Mouse (Mus musculus) heart, embryonic 14.5 days (tissue): ENCODE results near the gene Cdk9. TPM values are rescaled to one million over a fixed set of nuclear protein-coding genes. Genes with fewer than 3 reads are reported as not detected.

ENCODE experiments used
- ATAC-seq: fragments of 200-750 bp; cut with Nextera tagmentation; 2 replicates; pipeline ENCODE4 v1.8.0; 2017; ENCODE audit warnings: low read depth, moderate TSS enrichment; ENCODE audit not compliant: insufficient number of reproducible peaks, insufficient read depth, low FRiP score
- H3K27ac ChIP-seq, 2 experiments: fragments of 200-500 bp in 1 of 2; fragments of 300-500 bp in 1 of 2; sonication (generic) in 1 of 2; replicated peaks in 1 of 2; 2 replicates each; pipeline ENCODE4 v1.5.1; 2012 to 2014; ENCODE audit warnings: low read depth in 2 of 2, low read length in 2 of 2, control low read depth in 1 of 2, mild to moderate bottlenecking in 1 of 2, mixed read lengths in 1 of 2; ENCODE audit not compliant: control insufficient read depth in 1 of 2, insufficient read depth in 1 of 2
- H3K27me3 ChIP-seq: fragments of 300-500 bp; sonication (generic); 2 replicates; pipeline ENCODE4 v1.6.1; 2014; ENCODE audit warnings: mild to moderate bottlenecking, low read length, control low read depth; ENCODE audit not compliant: control insufficient read depth, insufficient read depth
- H3K36me3 ChIP-seq: fragments of 300-500 bp; sonication (generic); 2 replicates; pipeline ENCODE4 v1.6.1; 2014; ENCODE audit warnings: mild to moderate bottlenecking, control low read depth, low read length, mixed read lengths; ENCODE audit not compliant: control insufficient read depth, insufficient read depth
- H3K4me1 ChIP-seq, 2 experiments: fragments of 200-500 bp in 1 of 2; fragments of 300-500 bp in 1 of 2; sonication (generic) in 1 of 2; 2 replicates each; pipeline ENCODE4 v1.6.1; 2012 to 2014; ENCODE audit warnings: low read length in 2 of 2, control low read depth in 1 of 2, mixed read lengths in 1 of 2; ENCODE audit not compliant: control insufficient read depth in 2 of 2, insufficient read depth in 2 of 2
- H3K4me2 ChIP-seq: fragments of 300-500 bp; sonication (generic); 2 replicates; pipeline ENCODE4 v1.6.1; 2014; ENCODE audit warnings: mild to moderate bottlenecking, low read length
- H3K4me3 ChIP-seq, 2 experiments: fragments of 200-500 bp in 1 of 2; fragments of 300-500 bp in 1 of 2; sonication (generic) in 1 of 2; 2 replicates each; pipeline ENCODE4 v1.5.1; 2012 to 2014; ENCODE audit warnings: low read length in 2 of 2, mild to moderate bottlenecking in 2 of 2, control low read depth in 1 of 2, low read depth in 1 of 2, moderate library complexity in 1 of 2; ENCODE audit not compliant: control insufficient read depth in 1 of 2, insufficient read depth in 1 of 2
- H3K9ac ChIP-seq: fragments of 300-500 bp; sonication (generic); 2 replicates; pipeline ENCODE4 v1.6.1; 2014; ENCODE audit warnings: mild to moderate bottlenecking, low read length
- H3K9me3 ChIP-seq: fragments of 300-500 bp; sonication (generic); 2 replicates; pipeline ENCODE4 v1.6.1; 2016; ENCODE audit warnings: low read length, control low read depth; ENCODE audit not compliant: control insufficient read depth
- WGBS: fragments of 180-500 bp; shearing (Covaris S2); extraction: QIAGEN DNeasy Blood & Tissue Kit; methylation state at CpG from one replicate; pipeline ENCODE4 v1.1.7; 2014; 5-methylcytosine and 5-hydroxymethylcytosine counted together
- polyA plus RNA-seq: library from polyadenylated mRNA; unstranded; fragments of >200 nt; fragmentation: Nextera tagmentation; extraction: Ambion mirVana; gene quantifications from 2 replicates; pipeline ENCODE4 v1.2.1, GENCODE M21; 2014

Cdk9 gene
- polyA plus RNA-seq, 1 experiment from 2014 or later, result 45.3 TPM

DNA sequence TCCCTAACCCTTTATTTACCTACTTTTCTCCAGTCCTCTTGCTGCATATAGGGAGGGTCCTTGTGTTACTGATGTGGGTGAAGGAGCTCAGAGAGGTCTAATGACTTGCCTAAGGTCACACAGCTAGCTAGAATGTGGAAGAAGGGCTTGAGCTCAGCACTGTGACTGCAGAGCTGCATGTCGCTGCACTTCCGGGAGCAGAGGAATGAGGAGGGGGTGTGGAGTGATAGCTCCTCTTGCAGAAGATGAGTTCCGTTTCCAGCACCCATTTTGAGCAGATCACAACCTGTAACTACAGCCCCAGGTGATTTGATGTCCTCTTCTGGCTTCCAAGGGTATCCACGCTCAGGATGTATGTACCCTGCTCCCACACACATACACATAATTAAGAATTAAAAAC is 11.3 kb upstream of the Cdk9 start:
- no peak for ATAC-seq
- Histone ChIP-seq H3K4me1 (peaks cover 4 to 13% of the 10 kb centered on the region in 2 experiments), H3K9ac (no peak overlapping the region), H3K4me3 (no peak overlapping the region), H3K27ac (no peak overlapping the region), H3K36me3 (no peaks in the 10 kb centered on the region), H3K9me3 (no peaks in the 10 kb centered on the region), H3K27me3 (no peaks in the 10 kb centered on the region), H3K4me2 (no peak overlapping the region)
- WGBS, result 78% methylated on average over 4 of the region's 4 CpGs

DNA sequence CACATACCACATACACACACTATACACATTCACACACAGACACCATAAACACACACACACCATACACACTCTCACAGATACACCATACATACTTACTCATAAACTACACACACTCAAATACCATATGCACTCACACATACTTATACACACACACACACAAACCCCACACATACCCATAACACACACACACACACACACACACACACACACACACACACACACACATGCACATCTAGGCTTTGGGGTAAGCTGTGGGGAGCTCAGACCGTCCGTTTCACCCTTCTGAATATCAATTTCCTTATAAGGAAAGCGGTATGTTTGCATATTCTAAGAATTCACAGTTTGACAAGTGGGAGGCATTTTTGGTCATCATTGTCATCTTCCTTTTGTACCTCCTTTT is 9.7 kb upstream of the Cdk9 start:
- no peak overlapping the region for H3K4me3 ChIP-seq
- ATAC-seq, result no peak
- H3K27ac ChIP-seq, result no peak overlapping the region
- 74% methylated on average over 3 of the region's 3 CpGs for WGBS
- H3K4me1 ChIP-seq, result peaks cover 4 to 13% of the 10 kb centered on the region in 2 experiments
- H3K36me3 ChIP-seq, result no peaks in the 10 kb centered on the region
- peak overlapping the region; percentile 49; the same call in 1 of the 2 replicates for H3K4me2 ChIP-seq
- no peak overlapping the region for H3K9ac ChIP-seq
- H3K27me3 ChIP-seq, result no peaks in the 10 kb centered on the region
- H3K9me3 ChIP-seq, result no peaks in the 10 kb centered on the region

DNA sequence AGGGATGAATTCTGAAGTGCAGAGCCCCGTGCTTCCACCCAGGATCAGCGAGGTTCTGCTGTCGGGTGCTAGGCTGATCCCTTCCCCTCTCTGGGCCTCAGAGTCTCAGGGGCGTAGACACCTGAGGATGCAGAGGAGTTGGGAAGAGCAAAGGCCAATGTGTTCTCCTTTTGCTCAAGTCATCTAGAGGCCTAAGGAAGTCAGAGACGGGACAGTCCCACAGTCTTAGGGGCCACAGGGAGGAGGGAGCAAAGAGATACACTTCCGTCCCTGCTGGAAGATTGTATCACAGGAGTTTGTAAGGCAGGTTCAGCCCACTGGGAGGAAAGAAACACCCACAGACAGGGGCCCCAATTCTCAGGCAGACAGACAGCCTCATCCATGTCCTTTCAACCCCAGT is 9.2 kb upstream of the Cdk9 start:
- no peak for ATAC-seq
- H3K9ac ChIP-seq, result peak overlapping the region; percentile 22; the same call in 1 of the 2 replicates

DNA sequence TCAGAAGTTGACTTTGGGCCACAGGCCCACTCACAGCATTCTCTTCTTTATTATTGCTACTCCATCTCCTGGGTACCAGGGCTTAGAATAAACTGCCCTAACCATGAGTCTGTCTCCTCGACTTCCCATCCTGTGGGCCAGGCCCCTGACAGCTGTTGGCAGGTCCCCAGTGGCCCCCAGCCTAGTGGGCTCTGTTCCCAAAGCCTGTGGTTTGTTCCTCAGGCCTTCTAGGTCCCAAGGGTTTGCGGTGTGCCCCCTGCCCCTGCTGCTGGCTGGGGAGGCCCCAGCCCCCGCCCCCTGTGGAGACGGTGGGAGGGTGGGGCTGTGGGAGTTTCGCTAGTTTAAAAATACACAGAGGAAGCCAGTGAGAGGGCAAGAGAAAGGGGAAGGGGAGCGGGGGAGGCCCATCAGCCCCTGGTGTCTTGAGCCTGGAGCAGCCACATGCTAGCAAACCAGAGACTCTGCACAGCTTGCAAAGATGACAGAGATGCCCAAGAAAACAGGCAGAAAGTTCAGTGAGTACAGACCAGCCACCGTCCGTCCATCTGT is 7.9 kb upstream of the Cdk9 start, which contains the start of gene Sh2d3c:
Gene Sh2d3c (plus strand): TSS at position 375 of the 549 bp plus-strand sequence.
- Histone ChIP-seq H3K27me3 (no peaks in the 10 kb centered on the region), H3K9me3 (no peaks in the 10 kb centered on the region), H3K9ac (peak within 1 kb of the TSS; percentile 22), H3K4me3 (peak within 1 kb of the TSS; percentile 12 to 33), H3K27ac (peak within 1 kb of the TSS; percentile 21 to 39; a peak in 1 of 4 replicates), H3K4me2 (peak within 1 kb of the TSS; percentile 49), H3K4me1 (peaks cover 4 to 13% of the 10 kb centered on the region in 2 experiments; a peak in 3 of 4 replicates), H3K36me3 (no peaks in the 10 kb centered on the region)
- 24% methylated on average over 8 of the region's 8 CpGs for WGBS
- ATAC-seq, result no peak

More for the DNA sequence above, 9.2 kb upstream of the Cdk9 start:
- peak overlapping the region; percentile 49 for H3K4me2 ChIP-seq
- H3K27ac ChIP-seq, result 0 out of 4 replicates have a peak overlapping the region, but pooled peaks of 1 of the 2 experiments have one; percentile 21
- peak overlapping the region in 1 of 2 experiments; percentile 12; a peak in 1 of 4 replicates for H3K4me3 ChIP-seq
- WGBS, result 58% methylated on average over 6 of the region's 6 CpGs
- no peaks in the 10 kb centered on the region for H3K9me3 ChIP-seq
- H3K4me1 ChIP-seq, result peaks cover 4 to 13% of the 10 kb centered on the region in 2 experiments
- no peaks in the 10 kb centered on the region for H3K36me3 ChIP-seq
- no peaks in the 10 kb centered on the region for H3K27me3 ChIP-seq

DNA sequence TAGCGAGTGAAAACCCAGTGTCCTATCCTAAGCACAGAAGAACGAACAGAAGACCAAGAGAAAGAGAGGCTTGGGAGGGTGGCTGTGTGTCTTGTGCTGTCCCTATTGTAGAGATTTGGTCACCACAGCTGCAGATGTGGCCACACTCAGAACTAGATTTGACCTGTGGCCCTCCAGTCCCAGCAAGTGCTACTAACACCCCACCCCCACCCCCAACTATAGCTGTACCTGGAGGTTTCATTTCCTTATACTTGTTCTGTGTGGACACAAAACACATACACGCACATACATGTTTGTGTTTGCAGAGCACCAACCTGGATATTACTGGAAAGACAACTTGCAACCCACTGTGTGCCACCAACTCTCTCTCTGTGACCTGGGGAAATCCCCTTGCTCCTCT is 7.2 kb upstream of the Cdk9 start:
- Histone ChIP-seq H3K9ac (no peak overlapping the region), H3K4me3 (no peak overlapping the region), H3K4me1 (peaks cover 9 to 15% of the 10 kb centered on the region in 2 experiments), H3K9me3 (no peaks in the 10 kb centered on the region), H3K4me2 (no peak overlapping the region), H3K27me3 (no peaks in the 10 kb centered on the region), H3K27ac (no peak overlapping the region), H3K36me3 (no peaks in the 10 kb centered on the region)
- WGBS, result 96% methylated on average over 3 of the region's 3 CpGs
- ATAC-seq, result no peak

DNA sequence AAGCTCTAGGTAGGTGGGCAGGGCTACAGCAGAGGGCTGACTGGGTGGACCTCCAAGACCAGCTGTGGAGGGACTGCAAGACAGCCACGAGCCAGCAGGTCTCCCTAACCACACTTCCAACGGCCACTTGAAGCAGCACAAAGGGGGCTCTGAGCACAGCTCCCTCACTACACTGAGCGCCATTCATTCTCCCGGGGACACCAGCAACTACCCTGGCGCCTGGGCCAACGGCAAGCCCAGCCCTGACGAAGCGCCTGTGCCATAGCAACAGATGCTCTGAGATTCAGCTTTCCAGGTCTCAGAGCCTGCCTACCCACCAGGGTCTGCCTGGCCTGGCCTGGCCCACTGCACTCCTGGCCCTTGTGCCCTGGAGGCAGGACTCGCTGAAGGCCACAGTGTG is 5.9 kb upstream of the Cdk9 start:
- WGBS, result 62% methylated on average over 9 of the region's 9 CpGs
- H3K27me3 ChIP-seq, result no peaks in the 10 kb centered on the region
- no peak overlapping the region for H3K27ac ChIP-seq
- H3K9me3 ChIP-seq, result no peaks in the 10 kb centered on the region
- no peaks in the 10 kb centered on the region for H3K36me3 ChIP-seq
- peaks cover 22 to 24% of the 10 kb centered on the region in 2 experiments for H3K4me1 ChIP-seq
- no peak overlapping the region for H3K9ac ChIP-seq
- H3K4me2 ChIP-seq, result no peak overlapping the region
- no peak overlapping the region for H3K4me3 ChIP-seq
- no peak for ATAC-seq

DNA sequence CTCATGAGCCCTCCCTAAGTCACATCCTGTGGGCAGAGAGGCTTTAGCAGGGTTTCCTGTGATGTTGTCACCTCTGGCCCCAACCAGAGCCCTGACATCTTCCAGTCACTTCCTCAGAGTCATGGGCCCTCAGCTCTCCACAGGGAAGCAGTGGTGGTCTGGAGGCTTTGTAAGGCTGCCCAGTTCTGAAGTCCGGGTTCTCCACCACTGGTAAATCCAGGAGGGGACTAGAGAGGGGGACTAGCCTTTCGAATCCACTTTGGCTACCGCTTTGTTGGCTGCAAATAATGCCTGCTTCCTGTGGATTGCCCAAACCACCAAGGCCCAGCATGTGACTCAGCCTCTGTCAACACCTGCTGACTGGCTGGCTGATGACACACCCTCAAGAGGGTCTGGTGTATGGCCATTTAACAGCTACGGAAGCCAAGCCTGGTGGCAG is 2.1 kb upstream of the Cdk9 start:
- no peak overlapping the region for H3K4me3 ChIP-seq
- H3K9ac ChIP-seq, result peak overlapping the region; percentile 41; the same call in 1 of the 2 replicates
- H3K27me3 ChIP-seq, result no peaks in the 10 kb centered on the region

More for the DNA sequence above, 2.1 kb upstream of the Cdk9 start:
- peaks cover 16 to 30% of the 10 kb centered on the region in 2 experiments for H3K4me1 ChIP-seq
- no peaks in the 10 kb centered on the region for H3K9me3 ChIP-seq
- ATAC-seq, result 0 out of 2 replicates have a peak, but pooled peaks have one; percentile 2
- peaks cover 17% of the 10 kb centered on the region for H3K36me3 ChIP-seq
- WGBS, result 22% methylated on average over 4 of the region's 4 CpGs
- peak overlapping the region; percentile 70 to 95 for H3K27ac ChIP-seq
- peak overlapping the region; percentile 23 for H3K4me2 ChIP-seq
